Mouse (Mus musculus) limb, embryonic 14.5 days (tissue): Measurements from ENCODE around the gene Skor1. TPM values are rescaled to one million over a fixed set of nuclear protein-coding genes. Genes with fewer than 3 reads are reported as not detected.

Experiments used
- ATAC-seq: fragments of 200-750 bp; cut with Nextera tagmentation; 2 replicates; pipeline ENCODE4 v1.8.0; 2017; ENCODE audit warnings: low read depth, moderate number of reproducible peaks, moderate TSS enrichment; ENCODE audit not compliant: low FRiP score
- DNase-seq: peaks from one replicate; pipeline ENCODE4 v3.0.0-alpha.2; 2015; ENCODE audit warnings: low spot score
- H3K27ac ChIP-seq: fragments of 300-500 bp; sonication (generic); replicated peaks from 2 replicates; pipeline ENCODE4 v1.5.1; 2014; ENCODE audit warnings: low read depth, mild to moderate bottlenecking, low read length, moderate library complexity, mixed read lengths
- H3K27me3 ChIP-seq: fragments of 300-500 bp; sonication (generic); 2 replicates; pipeline ENCODE4 v1.6.1; 2014; ENCODE audit warnings: low read length, mixed read lengths; ENCODE audit not compliant: control insufficient read depth, insufficient read depth
- H3K36me3 ChIP-seq: fragments of 300-500 bp; sonication (generic); 2 replicates; pipeline ENCODE4 v1.6.1; 2014; ENCODE audit warnings: mild to moderate bottlenecking, low read length, moderate library complexity, mixed read lengths; ENCODE audit not compliant: control insufficient read depth, insufficient read depth
- H3K4me1 ChIP-seq: fragments of 300-500 bp; sonication (generic); 2 replicates; pipeline ENCODE4 v1.6.1; 2014; ENCODE audit warnings: antibody characterized with exemption, low read length, mixed read lengths; ENCODE audit not compliant: control insufficient read depth, insufficient read depth
- H3K4me2 ChIP-seq: fragments of 300-500 bp; sonication (generic); replicated peaks from 2 replicates; pipeline ENCODE4 v1.6.1; 2014; ENCODE audit warnings: low read depth, mild to moderate bottlenecking, low read length, moderate library complexity; ENCODE audit not compliant: severe bottlenecking
- H3K4me3 ChIP-seq: fragments of 300-500 bp; sonication (generic); replicated peaks from 2 replicates; pipeline ENCODE4 v1.5.1; 2014; ENCODE audit warnings: low read length
- H3K9ac ChIP-seq: fragments of 300-500 bp; sonication (generic); 2 replicates; pipeline ENCODE4 v1.6.1; 2014; ENCODE audit warnings: mild to moderate bottlenecking, low read depth, low read length, moderate library complexity; ENCODE audit not compliant: severe bottlenecking
- H3K9me3 ChIP-seq: fragments of 300-500 bp; sonication (generic); 2 replicates; pipeline ENCODE4 v1.6.1; 2016; ENCODE audit warnings: low read length; ENCODE audit not compliant: control insufficient read depth
- POLR2A ChIP-seq: fragments of 200-500 bp; IDR thresholded peaks from 2 replicates; pipeline ENCODE4 v1.8.0; 2012; ENCODE audit warnings: inconsistent platforms, mild to moderate bottlenecking, moderate library complexity, borderline replicate concordance; ENCODE audit not compliant: insufficient read depth, insufficient read length; ENCODE audit errors: extremely low read depth
- WGBS: fragments of 180-500 bp; shearing (Covaris S2); extraction: QIAGEN DNeasy Blood & Tissue Kit; methylation state at CpG from one replicate; pipeline ENCODE4 v1.1.7; 2014; 5-methylcytosine and 5-hydroxymethylcytosine counted together
- polyA plus RNA-seq, 2 experiments: library from polyadenylated mRNA; depleted of rRNA in 1 of 2; stranded (reverse) in 1 of 2; unstranded in 1 of 2; fragments of >200 nt; fragmentation: Nextera tagmentation in 1 of 2; extraction: Ambion mirVana in 1 of 2; gene quantifications; 2 replicates each; pipeline versions ENCODE4 v1.2.1 to v1.2.3; 2012 to 2014

Gene Skor1
- polyA plus RNA-seq, 2 experiments: 0.11 TPM; not detected in 1

DNA sequence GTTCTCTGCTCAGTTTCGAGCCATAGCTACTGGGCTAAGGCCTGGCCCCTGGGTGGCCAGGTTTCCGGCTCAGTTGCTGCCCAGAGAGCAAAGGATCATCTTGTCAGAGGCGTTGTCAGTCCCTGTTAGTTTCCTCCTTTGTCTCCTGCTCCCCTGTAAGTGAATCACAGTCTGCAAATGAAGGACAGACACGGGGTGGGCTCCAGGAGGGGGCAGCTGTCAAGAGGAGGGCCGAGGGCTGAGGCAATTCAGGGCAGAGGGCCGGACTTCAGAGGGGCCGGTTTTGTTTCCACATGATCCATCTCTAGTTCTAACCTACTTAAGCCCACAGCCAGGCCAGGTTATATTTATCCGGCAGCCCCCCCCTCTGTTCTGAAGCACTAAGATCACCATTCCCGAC lies 16.3 kb upstream of the Skor1 start:
- Histone ChIP-seq H3K9me3 (no peaks in the 10 kb centered on the region), H3K4me3 (no peak overlapping the region), H3K4me2 (no peak overlapping the region), H3K4me1 (no peaks in the 10 kb centered on the region), H3K9ac (no peak overlapping the region), H3K27ac (no peak overlapping the region), H3K27me3 (no peaks in the 10 kb centered on the region), H3K36me3 (peaks cover 18% of the 10 kb centered on the region)
- no peak for ATAC-seq
- TF ChIP-seq POLR2A: no peak
- WGBS: 40% methylated on average over 9 of the region's 9 CpGs
- DNase-seq: no peak

- Histone ChIP-seq H3K4me1 (no peaks in the 10 kb centered on the region), H3K9me3 (no peaks in the 10 kb centered on the region), H3K27ac (no peak overlapping the region), H3K36me3 (peaks cover 14% of the 10 kb centered on the region), H3K9ac (no peak overlapping the region), H3K4me3 (no peak overlapping the region), H3K4me2 (no peak overlapping the region), H3K27me3 (no peaks in the 10 kb centered on the region)
- DNase-seq (no peak), ATAC-seq (no peak)
- WGBS: 67% methylated on average over 8 of the region's 8 CpGs
- TF ChIP-seq POLR2A: no peak
Measured at GRCm38 (mm10) chr9:63163756-63164155, 15.0 kb upstream of the Skor1 start.

DNA sequence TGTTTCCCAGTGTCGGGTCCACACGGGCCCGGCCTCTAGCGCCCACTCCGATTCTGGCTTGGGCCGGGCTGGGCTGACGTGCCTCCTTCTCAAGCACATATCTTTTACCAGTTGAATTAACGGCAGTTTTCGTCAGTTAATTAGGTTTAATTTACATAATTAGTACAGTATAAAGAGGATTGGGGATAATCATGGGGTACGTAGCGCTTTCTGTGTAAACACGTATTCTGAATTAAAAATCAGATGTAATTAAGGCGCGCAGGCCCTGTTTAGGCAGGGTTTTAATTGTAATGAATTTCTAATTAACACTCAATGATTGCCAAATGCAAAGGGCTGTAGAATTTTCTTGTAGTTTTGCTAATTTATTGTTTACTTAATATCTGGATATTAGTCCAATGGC lies 3.2 kb upstream of the Skor1 start:
- peaks cover 6% of the 10 kb centered on the region; the same call in 1 of the 2 replicates for H3K4me1 ChIP-seq
- no peaks in the 10 kb centered on the region for H3K36me3 ChIP-seq
- WGBS: 23% methylated on average over 14 of the region's 14 CpGs
- no peak overlapping the region for H3K9ac ChIP-seq
- DNase-seq (no peak), ATAC-seq (no peak)
- H3K4me3 ChIP-seq: no peak overlapping the region
- no peaks in the 10 kb centered on the region for H3K9me3 ChIP-seq
- peaks cover 69% of the 10 kb centered on the region for H3K27me3 ChIP-seq
- no peak for TF ChIP-seq POLR2A
- H3K4me2 ChIP-seq: no peak overlapping the region
- H3K27ac ChIP-seq: no peak overlapping the region

GRCm38 (mm10) chr9:63151072-63151870 lies 2.5 kb upstream of the Skor1 start:
- Histone ChIP-seq H3K27me3 (peaks cover 76% of the 10 kb centered on the region), H3K9ac (no peak overlapping the region), H3K27ac (no peak overlapping the region), H3K4me1 (peaks cover 12% of the 10 kb centered on the region), H3K4me3 (no peak overlapping the region), H3K36me3 (no peaks in the 10 kb centered on the region), H3K4me2 (no peak overlapping the region; the same call in 1 of the 2 replicates), H3K9me3 (no peaks in the 10 kb centered on the region)
- TF ChIP-seq POLR2A: no peak
- DNase-seq (peak; percentile 83), ATAC-seq (no peak; the same call in 1 of the 2 replicates)
- 1% methylated on average over 20 of the region's 20 CpGs for WGBS

DNA sequence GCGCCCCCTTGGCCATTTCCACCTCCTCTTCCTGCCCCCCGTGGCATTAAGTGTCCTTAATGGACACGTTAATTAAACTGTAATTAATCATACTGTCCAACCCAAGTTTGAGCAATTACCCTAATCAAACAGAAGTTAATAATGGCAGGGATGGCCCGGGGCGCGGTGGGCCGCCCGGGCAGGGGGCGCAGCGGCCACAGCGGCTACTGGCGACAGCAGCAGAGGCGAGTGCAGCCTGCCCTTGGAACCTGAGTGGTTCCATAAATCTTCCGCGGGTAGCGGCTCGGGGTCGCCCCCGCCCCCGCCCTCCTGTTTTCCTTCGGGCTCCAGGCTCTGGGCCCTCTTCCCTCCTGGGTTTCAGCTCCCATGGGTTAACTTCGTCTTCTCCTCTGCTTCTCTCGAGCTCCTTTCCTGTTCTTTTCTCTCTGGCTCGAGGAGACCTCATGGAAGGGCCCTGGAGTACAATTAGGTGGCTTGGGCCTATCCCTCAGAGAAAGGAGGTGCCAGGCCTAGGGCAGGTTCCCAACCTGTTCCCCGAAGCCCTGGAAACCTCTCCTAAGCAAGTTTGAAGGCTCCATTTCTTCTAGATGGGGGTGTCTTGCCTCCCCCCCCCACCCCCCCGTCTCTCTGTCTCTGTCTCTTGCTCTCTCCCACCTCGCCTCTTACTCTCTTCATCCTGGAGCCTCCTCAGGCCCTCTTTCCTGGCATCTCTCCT lies 1.5 kb upstream of the Skor1 start:
- Histone ChIP-seq H3K4me3 (no peak overlapping the region), H3K4me1 (peaks cover 15% of the 10 kb centered on the region), H3K9me3 (no peaks in the 10 kb centered on the region), H3K36me3 (no peaks in the 10 kb centered on the region), H3K9ac (no peak overlapping the region), H3K27ac (no peak overlapping the region), H3K4me2 (no peak overlapping the region), H3K27me3 (peaks cover 86% of the 10 kb centered on the region)
- ATAC-seq: no peak
- no peak for DNase-seq
- WGBS: 2% methylated on average over 21 of the region's 27 CpGs
- TF ChIP-seq POLR2A: no peak
